Mouse (Mus musculus): ENCODE data around the gene Abca14. TPM values are rescaled to one million over a fixed set of nuclear protein-coding genes. Genes with fewer than 3 reads are reported as not detected.
"Not testable (repeated sequence)": the region's sequence is repeated elsewhere in the genome, so short reads cannot be mapped to it uniquely, and the experiment has no call there.

The Abca14 gene
- total RNA-seq, 1 experiment from 2014 or later: not detected

DNA sequence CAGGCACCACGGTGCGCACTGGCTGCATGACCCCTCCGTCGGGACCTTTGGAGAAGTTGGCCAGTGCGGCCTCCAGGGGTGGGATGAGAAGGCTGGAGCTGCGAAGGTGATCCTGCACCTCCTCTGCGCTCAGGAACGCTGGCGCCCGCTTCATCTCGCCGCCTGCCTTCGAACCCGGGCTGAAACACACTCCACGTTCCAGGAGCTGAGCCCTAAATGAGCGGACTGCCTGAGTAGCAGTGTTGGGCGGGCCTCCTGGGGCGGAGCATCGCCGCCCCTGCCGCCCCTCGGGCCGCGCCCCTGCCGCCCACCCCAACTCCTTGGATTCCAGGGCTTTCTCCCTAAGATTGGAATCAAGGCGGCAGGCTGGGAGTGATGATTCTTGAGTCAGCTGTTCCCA is 2.0 kb upstream of the Abca14 start, which contains the start of gene Crym:
TSS of gene Crym (minus strand) at position 341 of the 400 bp plus-strand sequence.
- no peak for DNase-seq

DNA sequence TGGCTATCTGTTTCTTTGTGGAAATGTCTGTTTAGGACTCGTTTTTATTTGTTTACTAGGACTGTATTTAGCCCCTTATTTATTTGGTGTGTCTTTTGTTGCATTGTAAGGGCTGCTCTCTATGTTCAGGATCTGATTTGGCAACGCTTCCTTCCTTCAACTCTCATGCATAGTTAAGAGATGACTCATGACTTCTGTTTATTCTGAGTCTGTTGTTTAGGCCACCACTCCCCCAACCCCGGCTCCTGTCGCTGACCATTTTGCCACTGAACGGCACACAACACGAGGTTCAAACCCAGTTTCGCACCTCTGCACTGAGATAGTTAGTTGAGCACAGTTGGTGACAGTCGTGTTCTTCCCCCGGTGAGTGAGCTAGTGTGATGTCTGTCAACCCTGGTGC is 2.2 kb downstream of the Abca14 start:
- DNase-seq: no peak

GRCm38 (mm10) chr7:120228541-120228940 is 24.8 kb downstream of the Abca14 start:
- DNase-seq: no peak

- DNase-seq: peak; percentile 7
Observed at GRCm38 (mm10) chr7:120241092-120241491, 37.3 kb downstream of the Abca14 start.

- no peak for DNase-seq
Observed at GRCm38 (mm10) chr7:120271135-120271991, 67.6 kb downstream of the Abca14 start.

DNA sequence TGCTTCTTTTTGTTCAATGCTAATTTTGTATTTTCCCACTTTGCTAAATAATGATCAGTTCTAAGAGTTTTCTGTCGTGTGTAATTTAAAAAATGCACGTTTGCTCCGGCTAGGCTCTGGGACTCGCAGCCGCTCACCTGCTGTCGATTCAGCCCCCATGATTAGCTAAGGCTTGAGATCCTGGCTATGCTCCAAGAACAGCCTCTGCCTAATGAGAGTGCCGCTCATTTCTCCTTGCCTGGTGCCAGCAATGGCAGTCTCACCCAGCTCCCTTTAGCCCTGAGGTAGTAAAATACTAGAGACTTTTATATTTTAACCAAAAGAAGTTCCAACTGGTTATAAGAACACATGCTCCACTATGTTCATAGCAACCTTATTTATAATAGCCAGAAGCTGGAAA is 68.3 kb downstream of the Abca14 start:
- DNase-seq: no peak

DNA sequence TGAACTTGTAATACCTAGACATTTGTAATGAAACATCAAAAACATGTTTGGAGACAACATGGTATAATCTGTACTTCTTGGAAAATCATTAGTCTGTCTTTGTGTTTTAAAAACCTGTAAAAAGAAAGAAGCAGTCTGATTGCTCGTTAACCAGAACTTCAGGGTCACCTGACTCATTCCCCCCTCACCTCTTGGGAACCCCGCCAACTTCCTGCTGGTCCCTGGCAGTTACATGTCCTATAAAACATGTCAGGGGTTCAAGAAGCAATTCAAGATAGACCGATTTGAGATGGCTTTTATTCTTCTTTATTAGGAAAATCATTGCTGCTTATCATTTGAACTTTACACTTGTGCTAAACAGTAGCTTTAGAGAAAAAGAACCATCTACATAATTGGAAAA is 81.5 kb downstream of the Abca14 start:
- peak; percentile 60 for DNase-seq

- DNase-seq: no peak
Observed at GRCm38 (mm10) chr7:120316086-120316485, 112.3 kb downstream of the Abca14 start.

DNA sequence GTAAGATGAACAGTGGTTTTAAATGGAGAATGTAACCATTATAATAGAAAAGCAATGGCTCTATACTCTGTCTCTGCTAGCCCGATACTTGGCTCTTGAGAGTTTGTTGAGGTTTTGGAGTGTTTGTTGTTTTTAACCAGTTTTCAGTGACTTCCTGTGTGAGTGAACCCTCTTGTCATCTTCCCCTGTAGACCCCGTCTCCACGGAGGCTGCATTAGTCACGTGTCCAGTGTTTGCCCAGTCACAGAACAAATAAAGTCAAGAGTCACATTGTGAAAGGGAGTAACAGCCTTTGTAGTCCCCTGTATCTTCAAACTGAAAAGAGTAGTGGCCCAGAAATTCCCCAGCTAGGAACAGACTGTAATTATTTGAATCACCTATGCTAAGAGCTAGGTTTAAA is 119.2 kb downstream of the Abca14 start:
- no peak for DNase-seq

GRCm38 (mm10) chr7:120325911-120326310 is 122.2 kb downstream of the Abca14 start:
- not testable (repeated sequence) for DNase-seq

- DNase-seq: peak; percentile 29
Observed at GRCm38 (mm10) chr7:120327220-120328073, 123.7 kb downstream of the Abca14 start.

DNA sequence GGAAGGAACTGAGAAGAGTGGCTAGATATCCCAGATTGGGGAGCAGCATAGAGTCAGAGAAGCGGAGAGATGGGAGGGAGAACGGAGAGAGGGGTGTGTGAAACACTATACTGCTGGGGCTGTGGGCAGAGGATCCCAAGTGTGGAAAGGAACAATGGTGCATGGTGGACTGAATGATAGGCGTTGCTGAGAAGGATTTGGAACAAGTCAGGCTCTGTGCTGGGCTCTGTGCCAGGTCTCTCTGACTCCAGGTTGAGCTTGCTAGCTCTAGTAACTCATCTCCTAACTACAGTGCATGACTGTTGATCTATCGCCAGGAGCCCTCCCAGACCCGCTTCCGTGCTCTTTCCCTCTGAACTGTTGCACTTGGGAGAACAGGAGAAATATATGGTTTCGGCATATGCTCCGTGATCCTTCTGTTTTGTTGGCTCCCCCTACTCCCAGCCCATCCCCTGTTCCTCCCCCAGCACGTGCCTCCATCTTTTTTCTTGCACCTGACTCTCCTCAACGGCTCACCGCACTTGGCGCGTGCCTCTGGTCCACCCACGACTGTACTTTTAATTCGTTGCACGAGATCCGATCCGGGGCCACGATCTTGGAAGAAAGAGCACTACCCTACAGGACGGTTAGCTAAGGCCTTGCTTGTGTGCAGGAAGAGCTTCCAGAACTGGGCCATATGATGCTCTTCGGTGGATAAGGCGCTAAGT is 124.5 kb downstream of the Abca14 start, which contains the start of gene Abca15:
TSS of gene Abca15 (plus strand) at position 584 of the 707 bp plus-strand sequence.
- peak; percentile 35 for DNase-seq

DNA sequence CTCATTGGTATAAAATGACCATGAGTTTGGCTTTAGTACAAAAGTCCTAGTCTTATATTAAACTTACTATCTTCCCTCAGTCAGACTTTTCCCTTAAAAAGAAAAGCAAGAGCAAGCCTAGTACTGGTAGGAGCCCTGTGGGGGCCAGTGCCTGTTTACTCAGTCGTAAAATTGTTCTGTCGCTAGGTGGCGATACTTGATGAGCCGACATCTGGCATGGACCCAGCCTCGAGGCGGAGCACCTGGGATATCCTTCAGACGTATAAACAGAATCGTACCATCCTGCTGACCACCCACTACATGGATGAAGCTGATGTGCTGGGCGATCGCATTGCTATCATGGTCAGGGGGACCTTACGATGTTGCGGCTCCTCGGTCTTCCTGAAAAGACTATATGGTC is 157.4 kb downstream of the Abca14 start:
- DNase-seq: no peak

Other genes starting within 250 kb of the Abca14 start
- gene Dnah3, start 108.7 kb upstream of the Abca14 start, total RNA-seq (2021): not detected in 2 replicates
- 46.4 and 59.7 TPM in 2 replicates for gene Tmem159, start 101.6 kb upstream of the Abca14 start, total RNA-seq (2021)
- gene Zp2, start 58.7 kb upstream of the Abca14 start, total RNA-seq (2021): not detected in 2 replicates
- 0.26 and 2.1 TPM in 2 replicates for gene Anks4b, start 30.1 kb upstream of the Abca14 start, total RNA-seq (2021)
- gene Crym, start 1.9 kb upstream of the Abca14 start, total RNA-seq (2021): 1.9 and 3.1 TPM in 2 replicates
- gene Abca15, start 124.7 kb downstream of the Abca14 start, total RNA-seq (2021): not detected in 2 replicates
- not detected in 2 replicates for gene Abca16, start 205.7 kb downstream of the Abca14 start, total RNA-seq (2021)

Data from adrenal gland, postnatal 14 days (tissue).